Mouse (Mus musculus) limb, embryonic 12.5 days (tissue): ENCODE results near the gene Cd38. TPM values are rescaled to one million over a fixed set of nuclear protein-coding genes. Genes with fewer than 3 reads are reported as not detected.

Source experiments
- ATAC-seq: fragments of 200-750 bp; cut with Nextera tagmentation; 2 replicates; pipeline ENCODE4 v1.8.0; 2017; ENCODE audit warnings: low read depth, moderate TSS enrichment; ENCODE audit not compliant: insufficient number of reproducible peaks, insufficient read depth, low FRiP score, low TSS enrichment
- H3K27ac ChIP-seq: fragments of 300-500 bp; sonication (generic); 2 replicates; pipeline ENCODE4 v1.5.1; 2016; ENCODE audit warnings: mild to moderate bottlenecking, moderate library complexity
- H3K27me3 ChIP-seq: fragments of 300-500 bp; sonication (generic); 2 replicates; pipeline ENCODE4 v1.6.1; 2016; ENCODE audit warnings: mild to moderate bottlenecking, moderate library complexity
- H3K36me3 ChIP-seq: fragments of 300-500 bp; sonication (generic); 2 replicates; pipeline ENCODE4 v1.6.1; 2016; ENCODE audit warnings: mild to moderate bottlenecking, moderate library complexity
- H3K4me1 ChIP-seq: fragments of 300-500 bp; sonication (generic); replicated peaks from 2 replicates; pipeline ENCODE4 v1.6.1; 2016
- H3K4me2 ChIP-seq: fragments of 300-500 bp; sonication (generic); 2 replicates; pipeline ENCODE4 v1.6.1; 2016; ENCODE audit warnings: mild to moderate bottlenecking, moderate library complexity
- H3K4me3 ChIP-seq: fragments of 300-500 bp; sonication (generic); replicated peaks from 2 replicates; pipeline ENCODE4 v1.5.1; 2016; ENCODE audit warnings: mild to moderate bottlenecking
- H3K9ac ChIP-seq: fragments of 300-500 bp; sonication (generic); replicated peaks from 2 replicates; pipeline ENCODE4 v1.6.1; 2016; ENCODE audit warnings: mild to moderate bottlenecking, moderate library complexity
- H3K9me3 ChIP-seq: fragments of 300-500 bp; sonication (generic); 2 replicates; pipeline ENCODE4 v1.6.1; 2016; ENCODE audit warnings: mild to moderate bottlenecking, moderate library complexity
- WGBS: fragments of 180-500 bp; shearing (Covaris S2); methylation state at CpG from one replicate; pipeline ENCODE4 v1.1.7; 2016; 5-methylcytosine and 5-hydroxymethylcytosine counted together
- polyA plus RNA-seq: library from polyadenylated mRNA; unstranded; fragments of >200 nt; fragmentation: Nextera tagmentation; extraction: Ambion mirVana; gene quantifications from 2 replicates; pipeline ENCODE4 v1.2.1, GENCODE M21; 2016

Gene Cd38
- polyA plus RNA-seq: 9.9 and 11.5 TPM in 2 replicates

DNA sequence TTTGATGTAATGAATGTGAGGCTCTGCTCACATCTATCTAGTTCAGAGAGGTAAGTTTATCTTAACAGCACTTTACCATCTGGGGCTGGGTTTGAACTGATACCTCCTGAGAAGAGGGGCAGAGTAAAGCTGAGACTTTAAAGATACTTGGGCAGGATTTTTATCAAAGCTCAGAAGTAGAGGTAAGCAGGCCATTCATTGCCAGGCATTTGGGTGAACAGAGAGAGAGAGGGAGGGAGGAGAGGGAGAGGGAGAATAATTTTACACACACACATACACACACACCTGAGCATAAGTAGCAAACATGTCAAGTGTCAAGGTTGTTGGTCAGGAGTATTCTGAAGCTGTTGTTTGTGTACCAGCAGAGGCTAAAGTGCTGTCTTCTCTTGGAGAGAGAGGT lies at the start of gene Cd38:
Gene Cd38, plus strand, starts transcription at position 301 of the 400 bp plus-strand sequence.
- Histone ChIP-seq H3K4me3 (peak within 1 kb of the TSS; percentile 46), H3K27me3 (no peaks in the 10 kb centered on the region), H3K9me3 (no peaks in the 10 kb centered on the region), H3K27ac (peak within 1 kb of the TSS; percentile 73), H3K36me3 (no peaks in the 10 kb centered on the region), H3K4me1 (no peaks in the 10 kb centered on the region; the same call in 1 of the 2 replicates), H3K4me2 (peak within 1 kb of the TSS; percentile 74), H3K9ac (peak within 1 kb of the TSS; percentile 57)
- no peak for ATAC-seq

DNA sequence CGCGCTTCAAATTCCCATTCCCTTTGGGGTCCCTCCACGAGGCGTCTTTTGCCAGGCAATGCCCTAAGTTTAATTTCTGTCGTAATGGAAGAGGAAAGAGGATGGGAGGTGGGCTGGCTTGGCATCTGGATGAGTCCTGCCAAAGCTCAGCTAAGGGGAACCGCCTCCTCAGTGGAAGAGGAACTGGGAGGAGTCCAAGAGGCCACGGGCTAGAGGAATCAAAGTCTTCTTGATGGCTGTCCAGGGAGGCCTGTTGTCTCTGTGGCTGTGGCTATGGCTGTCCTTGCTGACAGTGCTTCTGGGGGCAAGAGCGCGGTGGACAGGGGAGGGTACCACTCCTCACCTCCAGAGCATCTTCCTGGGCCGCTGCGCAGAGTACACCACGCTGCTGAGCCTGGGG lies 49.7 kb upstream of the Cd38 start, which contains the start of gene Bst1:
Gene Bst1, plus strand, starts transcription at position 191 of the 400 bp plus-strand sequence.
- no peaks in the 10 kb centered on the region for H3K9me3 ChIP-seq
- no peaks in the 10 kb centered on the region for H3K36me3 ChIP-seq
- 46% methylated on average over 12 of the region's 12 CpGs for WGBS
- no peak within 1 kb of the TSS for H3K4me2 ChIP-seq
- H3K4me3 ChIP-seq: no peak within 1 kb of the TSS
- H3K9ac ChIP-seq: no peak within 1 kb of the TSS
- peaks cover 5% of the 10 kb centered on the region; the same call in 1 of the 2 replicates for H3K4me1 ChIP-seq
- no peak within 1 kb of the TSS for H3K27ac ChIP-seq
- no peak for ATAC-seq
- 0 out of 2 replicates have a peak, but pooled peaks cover 4% of the 10 kb centered on the region for H3K27me3 ChIP-seq

DNA sequence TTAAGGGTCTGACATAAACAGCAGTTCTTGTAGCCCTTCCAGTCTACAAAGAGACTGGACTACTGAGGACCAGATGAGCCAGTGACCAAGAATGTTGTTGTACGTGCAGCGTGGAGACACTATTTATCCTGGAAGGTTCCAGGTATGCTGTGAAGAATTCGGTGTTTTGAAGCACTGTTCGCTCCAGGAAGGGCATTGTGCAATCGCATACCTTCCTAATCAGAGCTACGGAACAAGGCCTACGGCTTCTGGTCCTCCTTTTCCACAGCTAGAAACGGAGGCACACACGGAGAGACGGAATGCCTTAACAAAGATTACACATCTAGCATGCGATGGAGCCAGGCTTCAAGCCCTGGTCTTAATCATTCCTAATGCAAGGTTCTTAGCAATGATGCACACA lies 47.6 kb upstream of the Cd38 start:
- Histone ChIP-seq H3K27me3 (0 out of 2 replicates have a peak, but pooled peaks cover 4% of the 10 kb centered on the region), H3K27ac (no peak overlapping the region), H3K36me3 (no peaks in the 10 kb centered on the region), H3K4me2 (no peak overlapping the region), H3K9me3 (no peaks in the 10 kb centered on the region), H3K4me3 (no peak overlapping the region), H3K9ac (no peak overlapping the region), H3K4me1 (peaks cover 5% of the 10 kb centered on the region; the same call in 1 of the 2 replicates)
- ATAC-seq: no peak
- WGBS: 89% methylated on average over 11 of the region's 11 CpGs

GRCm38 (mm10) chr5:43821538-43821937 lies 46.8 kb upstream of the Cd38 start, which contains the start of gene Fbxl5:
TSS of gene Fbxl5 (minus strand) at chr5:43821638.
- peaks cover 5% of the 10 kb centered on the region; the same call in 1 of the 2 replicates for H3K4me1 ChIP-seq
- ATAC-seq: no peak
- 0 out of 2 replicates have a peak, but pooled peaks cover 4% of the 10 kb centered on the region for H3K27me3 ChIP-seq
- H3K36me3 ChIP-seq: no peaks in the 10 kb centered on the region
- H3K27ac ChIP-seq: no peak within 1 kb of the TSS
- no peak within 1 kb of the TSS for H3K9ac ChIP-seq
- H3K4me3 ChIP-seq: no peak within 1 kb of the TSS
- no peaks in the 10 kb centered on the region for H3K9me3 ChIP-seq
- no peak within 1 kb of the TSS for H3K4me2 ChIP-seq
- WGBS: 78% methylated on average over 19 of the region's 19 CpGs

- no peak overlapping the region for H3K4me2 ChIP-seq
- no peak for ATAC-seq
- peaks cover 5% of the 10 kb centered on the region; the same call in 1 of the 2 replicates for H3K4me1 ChIP-seq
- H3K9ac ChIP-seq: no peak overlapping the region
- no peak overlapping the region for H3K4me3 ChIP-seq
- H3K36me3 ChIP-seq: no peaks in the 10 kb centered on the region
- H3K27me3 ChIP-seq: 0 out of 2 replicates have a peak, but pooled peaks cover 4% of the 10 kb centered on the region
- 91% methylated on average over 8 of the region's 8 CpGs for WGBS
- no peaks in the 10 kb centered on the region for H3K9me3 ChIP-seq
- no peak overlapping the region for H3K27ac ChIP-seq
Measured at GRCm38 (mm10) chr5:43822199-43822598, 46.2 kb upstream of the Cd38 start.

DNA sequence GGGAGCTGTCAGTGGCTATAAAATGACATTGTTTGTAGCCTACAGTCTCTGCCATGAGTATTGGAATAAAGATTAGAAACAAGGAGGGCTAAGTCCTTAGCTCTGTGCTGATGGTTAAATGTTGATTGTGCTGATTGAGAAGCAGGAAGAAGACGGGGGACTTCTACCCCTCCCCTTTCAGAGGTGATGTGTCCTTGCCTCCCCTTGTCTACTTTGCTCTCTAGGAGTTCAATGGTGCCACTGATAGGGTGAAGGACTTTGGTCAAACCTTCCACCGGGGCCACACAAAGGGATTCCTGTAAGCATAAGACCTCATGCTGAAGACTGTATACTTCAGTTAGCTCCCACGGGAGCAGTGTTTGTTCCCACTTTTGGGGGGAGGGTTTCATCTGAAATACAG lies 45.5 kb upstream of the Cd38 start:
- Histone ChIP-seq H3K9me3 (no peaks in the 10 kb centered on the region), H3K4me1 (peaks cover 10% of the 10 kb centered on the region; the same call in 1 of the 2 replicates), H3K9ac (no peak overlapping the region), H3K36me3 (no peaks in the 10 kb centered on the region), H3K4me2 (no peak overlapping the region), H3K4me3 (no peak overlapping the region), H3K27ac (no peak overlapping the region), H3K27me3 (0 out of 2 replicates have a peak, but pooled peaks cover 4% of the 10 kb centered on the region)
- ATAC-seq: no peak
- WGBS: 89% methylated on average over 3 of the region's 3 CpGs

DNA sequence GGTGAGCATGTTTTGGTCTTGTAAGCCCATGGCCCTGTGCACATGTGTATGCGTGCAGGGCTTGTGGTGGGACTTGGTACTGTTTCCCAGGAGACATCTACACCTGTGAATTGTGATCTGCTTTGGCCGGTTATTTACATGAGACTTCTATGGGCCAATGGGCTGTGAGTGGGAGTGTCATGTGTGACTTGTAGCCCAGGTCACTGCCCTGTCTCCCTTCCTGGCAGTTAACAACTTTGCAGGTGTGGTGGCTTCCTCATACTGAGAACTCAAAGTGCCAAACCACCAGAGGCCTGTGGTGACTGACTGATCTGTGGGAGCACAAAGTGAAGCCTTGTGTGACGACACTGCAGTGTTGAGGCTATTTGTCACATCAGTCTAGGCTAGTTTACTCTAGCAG lies 43.8 kb upstream of the Cd38 start:
- WGBS: 79% methylated on average over 3 of the region's 3 CpGs
- H3K9me3 ChIP-seq: no peaks in the 10 kb centered on the region
- no peak for ATAC-seq

DNA sequence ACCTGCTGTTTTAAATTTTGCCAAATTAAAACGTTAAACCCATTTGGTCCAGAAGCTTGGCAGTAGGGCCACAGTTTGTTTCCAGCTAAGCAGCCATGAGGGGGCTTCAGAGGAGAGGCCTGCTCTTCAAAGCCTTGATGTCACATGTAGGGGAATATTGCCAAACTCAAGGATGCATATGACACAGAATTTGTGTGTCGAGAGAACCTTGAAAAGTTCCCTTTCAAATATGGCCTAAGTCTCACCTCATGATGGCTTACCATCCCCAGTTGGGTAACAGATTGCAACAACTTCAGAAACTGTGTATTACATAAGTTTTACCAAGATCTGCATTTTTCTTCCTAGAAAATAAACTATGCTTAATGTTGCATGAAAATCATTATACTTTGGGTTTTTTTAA lies 41.5 kb upstream of the Cd38 start:
- Histone ChIP-seq H3K4me3 (no peak overlapping the region), H3K9ac (no peak overlapping the region), H3K27ac (no peak overlapping the region), H3K9me3 (no peaks in the 10 kb centered on the region), H3K4me2 (no peak overlapping the region), H3K27me3 (no peaks in the 10 kb centered on the region), H3K36me3 (no peaks in the 10 kb centered on the region), H3K4me1 (0 out of 2 replicates have a peak, but pooled peaks cover 6% of the 10 kb centered on the region)
- 84% methylated on average over 2 of the region's 2 CpGs for whole genome bisulfite sequencing
- no peak for ATAC-seq

More for the DNA sequence above, 43.8 kb upstream of the Cd38 start:
- H3K4me1 ChIP-seq: 0 out of 2 replicates have a peak, but pooled peaks cover 6% of the 10 kb centered on the region
- no peaks in the 10 kb centered on the region for H3K36me3 ChIP-seq
- no peaks in the 10 kb centered on the region for H3K27me3 ChIP-seq
- H3K4me3 ChIP-seq: no peak overlapping the region
- H3K4me2 ChIP-seq: no peak overlapping the region
- H3K9ac ChIP-seq: no peak overlapping the region
- no peak overlapping the region for H3K27ac ChIP-seq

DNA sequence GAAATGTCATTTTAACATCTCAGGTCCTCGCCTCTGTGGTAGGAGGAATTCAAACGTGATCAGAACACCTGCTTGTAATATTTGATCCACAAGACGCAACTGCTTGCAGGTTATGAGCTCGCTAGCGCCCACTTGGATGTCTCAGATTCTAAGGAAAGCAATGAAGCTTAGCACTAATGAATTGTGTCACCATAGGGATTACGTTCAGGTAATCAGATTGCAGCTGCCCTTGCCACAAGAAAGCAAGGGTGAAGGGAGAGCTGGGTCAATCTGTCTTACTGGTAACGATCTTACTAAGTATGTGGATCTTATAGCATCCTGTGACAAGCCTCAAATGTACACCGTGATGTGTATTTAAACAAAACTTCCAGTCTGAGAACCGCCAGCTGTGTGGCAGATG lies 41.0 kb upstream of the Cd38 start:
- Histone ChIP-seq H3K27ac (no peak overlapping the region), H3K4me1 (0 out of 2 replicates have a peak, but pooled peaks cover 6% of the 10 kb centered on the region), H3K27me3 (no peaks in the 10 kb centered on the region), H3K36me3 (no peaks in the 10 kb centered on the region), H3K4me2 (no peak overlapping the region), H3K4me3 (no peak overlapping the region), H3K9me3 (no peaks in the 10 kb centered on the region), H3K9ac (no peak overlapping the region)
- 41% methylated on average over 9 of the region's 9 CpGs for WGBS
- ATAC-seq: no peak

GRCm38 (mm10) chr5:43836590-43836989 lies 31.8 kb upstream of the Cd38 start:
- Histone ChIP-seq H3K4me2 (no peak overlapping the region), H3K9ac (no peak overlapping the region), H3K36me3 (no peaks in the 10 kb centered on the region), H3K4me3 (no peak overlapping the region), H3K27me3 (no peaks in the 10 kb centered on the region), H3K9me3 (no peaks in the 10 kb centered on the region), H3K4me1 (no peaks in the 10 kb centered on the region), H3K27ac (no peak overlapping the region)
- ATAC-seq: no peak
- WGBS: 94% methylated on average over 7 of the region's 7 CpGs

GRCm38 (mm10) chr5:43837372-43837771 lies 31.0 kb upstream of the Cd38 start:
- Histone ChIP-seq H3K9ac (no peak overlapping the region), H3K9me3 (no peaks in the 10 kb centered on the region), H3K27me3 (no peaks in the 10 kb centered on the region), H3K4me3 (no peak overlapping the region), H3K4me2 (no peak overlapping the region), H3K4me1 (no peaks in the 10 kb centered on the region), H3K36me3 (no peaks in the 10 kb centered on the region), H3K27ac (no peak overlapping the region)
- 53% methylated on average over 5 of the region's 5 CpGs for WGBS
- no peak for ATAC-seq
